Mouse (Mus musculus) heart, postnatal 0 days (tissue): ENCODE measurements around the gene Itpripl2. TPM values are rescaled to one million over a fixed set of nuclear protein-coding genes. Genes with fewer than 3 reads are reported as not detected.

Experiments
- ATAC-seq: fragments of 200-750 bp; cut with Nextera tagmentation; 2 replicates; pipeline ENCODE4 v1.8.0; 2017; ENCODE audit warnings: low read depth, moderate number of reproducible peaks, moderate library complexity; ENCODE audit not compliant: insufficient read depth
- DNase-seq: peaks from one replicate; pipeline ENCODE4 v3.0.0-alpha.2; 2016; ENCODE audit warnings: low spot score
- H3K27ac ChIP-seq: fragments of 300-500 bp; sonication (generic); 2 replicates; pipeline ENCODE4 v1.5.1; 2014; ENCODE audit warnings: low read depth, mild to moderate bottlenecking
- H3K27me3 ChIP-seq: fragments of 300-500 bp; sonication (generic); 2 replicates; pipeline ENCODE4 v1.6.1; 2014; ENCODE audit warnings: low read length, mixed read lengths; ENCODE audit not compliant: control insufficient read depth, insufficient read depth
- H3K36me3 ChIP-seq: fragments of 300-500 bp; sonication (generic); replicated peaks from 2 replicates; pipeline ENCODE4 v1.6.1; 2014; ENCODE audit warnings: low read length, mixed read lengths; ENCODE audit not compliant: control insufficient read depth, insufficient read depth
- H3K4me1 ChIP-seq: fragments of 300-500 bp; sonication (generic); 2 replicates; pipeline ENCODE4 v1.6.1; 2014; ENCODE audit warnings: antibody characterized with exemption; ENCODE audit not compliant: control insufficient read depth, insufficient read depth
- H3K4me2 ChIP-seq: fragments of 300-500 bp; sonication (generic); 2 replicates; pipeline ENCODE4 v1.6.1; 2014; ENCODE audit warnings: low read depth, mild to moderate bottlenecking, low read length, moderate library complexity
- H3K4me3 ChIP-seq: fragments of 300-500 bp; sonication (generic); 2 replicates; pipeline ENCODE4 v1.5.1; 2014; ENCODE audit warnings: low read depth, low read length
- H3K9ac ChIP-seq: fragments of 300-500 bp; sonication (generic); replicated peaks from 2 replicates; pipeline ENCODE4 v1.6.1; 2014; ENCODE audit warnings: low read depth, low read length, mixed read lengths
- H3K9me3 ChIP-seq: fragments of 300-500 bp; sonication (generic); replicated peaks from 2 replicates; pipeline ENCODE4 v1.6.1; 2016; ENCODE audit warnings: low read length; ENCODE audit not compliant: control insufficient read depth
- CTCF ChIP-seq: IDR thresholded peaks from 2 replicates; pipeline ENCODE4 v1.5.1; 2016; ENCODE audit warnings: antibody characterized with exemption, control low read depth, low read depth
- EP300 ChIP-seq: IDR thresholded peaks from 2 replicates; pipeline ENCODE4 v1.6.1; 2016; ENCODE audit warnings: antibody characterized with exemption, low read depth
- WGBS: fragments of 180-500 bp; shearing (Covaris S2); extraction: QIAGEN DNeasy Blood & Tissue Kit; methylation state at CpG from one replicate; pipeline ENCODE4 v1.1.7; 2014; 5-methylcytosine and 5-hydroxymethylcytosine counted together
- polyA plus RNA-seq: library from polyadenylated mRNA; unstranded; fragments of >200 nt; fragmentation: Nextera tagmentation; extraction: Ambion mirVana; gene quantifications from 2 replicates; pipeline ENCODE4 v1.2.1, GENCODE M21; 2015
- total RNA-seq: library from RNA; depleted of rRNA; stranded (reverse); fragments of >200 nt; gene quantifications from 2 replicates; pipeline ENCODE4 v1.2.3, GENCODE M21; 2014; ENCODE audit warnings: low replicate concordance

Itpripl2 gene
- total and polyA plus RNA-seq, 2 experiments from 2014 or later: 3.9 to 31.6 TPM

DNA sequence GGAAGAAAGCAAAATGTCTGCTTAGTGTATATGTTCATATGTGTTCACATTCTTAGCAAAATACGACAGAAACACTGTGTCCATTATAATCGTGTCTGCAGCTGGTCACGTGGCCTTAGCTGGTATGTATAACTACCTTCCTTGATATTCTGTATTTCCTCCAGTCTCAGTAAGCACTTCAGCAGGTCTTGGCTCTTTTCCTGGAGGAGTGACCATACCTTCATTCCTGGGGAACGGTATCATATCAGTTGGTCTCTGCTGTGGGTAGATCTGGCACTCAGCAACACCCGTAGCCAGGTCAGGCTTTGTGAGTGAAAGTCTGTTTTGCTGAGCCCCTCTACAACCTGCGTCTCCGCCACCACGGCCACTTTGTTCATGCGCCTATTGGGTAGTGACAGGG lies 2.1 kb upstream of the Itpripl2 start:
- peaks cover 4% of the 10 kb centered on the region; the same call in 1 of the 2 replicates for H3K36me3 ChIP-seq
- DNase-seq (no peak), ATAC-seq (no peak)
- no peak overlapping the region for H3K4me3 ChIP-seq
- WGBS: 59% methylated on average over 9 of the region's 9 CpGs
- no peak overlapping the region for H3K27ac ChIP-seq
- H3K9ac ChIP-seq: no peak overlapping the region
- no peak for TF ChIP-seq EP300
- no peak for TF ChIP-seq CTCF
- H3K27me3 ChIP-seq: peaks cover 22% of the 10 kb centered on the region
- H3K9me3 ChIP-seq: no peaks in the 10 kb centered on the region
- peaks cover 3% of the 10 kb centered on the region; the same call in 1 of the 2 replicates for H3K4me1 ChIP-seq
- no peak overlapping the region for H3K4me2 ChIP-seq

DNA sequence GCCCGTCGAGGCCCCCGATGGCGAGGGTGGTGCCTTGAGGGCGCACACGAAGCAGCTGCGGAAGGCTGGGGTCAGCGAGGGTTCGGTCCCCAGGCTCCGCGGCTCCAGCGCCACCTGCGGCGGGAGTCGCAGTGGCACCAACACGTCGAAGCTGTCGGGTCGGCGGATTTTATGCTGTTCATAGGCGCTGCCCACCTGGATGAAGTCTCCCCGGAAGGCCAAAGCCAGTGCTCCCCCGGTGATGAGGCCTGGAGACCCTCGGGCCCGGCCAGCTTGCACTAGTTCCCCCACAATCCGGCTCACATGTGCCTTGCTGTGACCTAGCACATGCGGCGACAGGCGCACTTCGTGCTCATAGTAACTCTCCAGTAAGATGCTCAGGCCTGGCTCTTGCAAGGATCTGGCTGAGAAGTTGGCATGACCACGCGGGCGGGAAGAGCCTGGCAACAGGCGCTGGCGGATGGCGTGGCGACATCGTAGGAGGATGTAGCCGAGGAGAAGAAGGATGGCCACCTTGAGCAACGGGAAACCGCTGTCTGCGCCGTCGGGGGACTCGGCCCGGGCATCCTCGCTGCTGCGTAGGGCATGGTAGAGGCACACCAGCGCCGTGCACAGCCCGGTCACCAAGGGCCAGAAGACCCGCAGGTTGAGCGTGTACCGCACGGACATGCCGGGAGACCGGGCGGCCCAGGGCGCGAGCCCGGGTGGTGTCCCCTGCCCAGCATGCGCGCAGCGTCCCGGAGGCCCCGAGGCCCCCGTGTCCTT lies 927 bp downstream of the Itpripl2 start:
- Histone ChIP-seq H3K4me2 (peak overlapping the region; percentile 73), H3K36me3 (peaks cover 7% of the 10 kb centered on the region; the same call in 1 of the 2 replicates), H3K9me3 (no peaks in the 10 kb centered on the region), H3K9ac (peak overlapping the region; percentile 92), H3K27me3 (peaks cover 22% of the 10 kb centered on the region), H3K4me1 (peaks cover 3% of the 10 kb centered on the region; the same call in 1 of the 2 replicates), H3K27ac (peak overlapping the region; percentile 94), H3K4me3 (peak overlapping the region; percentile 78)
- DNase-seq (no peak), ATAC-seq (peak; percentile 31)
- TF ChIP-seq EP300: no peak
- TF ChIP-seq CTCF: no peak; the same call in 1 of the 2 replicates
- 5% methylated on average over 66 of the region's 67 CpGs for WGBS

DNA sequence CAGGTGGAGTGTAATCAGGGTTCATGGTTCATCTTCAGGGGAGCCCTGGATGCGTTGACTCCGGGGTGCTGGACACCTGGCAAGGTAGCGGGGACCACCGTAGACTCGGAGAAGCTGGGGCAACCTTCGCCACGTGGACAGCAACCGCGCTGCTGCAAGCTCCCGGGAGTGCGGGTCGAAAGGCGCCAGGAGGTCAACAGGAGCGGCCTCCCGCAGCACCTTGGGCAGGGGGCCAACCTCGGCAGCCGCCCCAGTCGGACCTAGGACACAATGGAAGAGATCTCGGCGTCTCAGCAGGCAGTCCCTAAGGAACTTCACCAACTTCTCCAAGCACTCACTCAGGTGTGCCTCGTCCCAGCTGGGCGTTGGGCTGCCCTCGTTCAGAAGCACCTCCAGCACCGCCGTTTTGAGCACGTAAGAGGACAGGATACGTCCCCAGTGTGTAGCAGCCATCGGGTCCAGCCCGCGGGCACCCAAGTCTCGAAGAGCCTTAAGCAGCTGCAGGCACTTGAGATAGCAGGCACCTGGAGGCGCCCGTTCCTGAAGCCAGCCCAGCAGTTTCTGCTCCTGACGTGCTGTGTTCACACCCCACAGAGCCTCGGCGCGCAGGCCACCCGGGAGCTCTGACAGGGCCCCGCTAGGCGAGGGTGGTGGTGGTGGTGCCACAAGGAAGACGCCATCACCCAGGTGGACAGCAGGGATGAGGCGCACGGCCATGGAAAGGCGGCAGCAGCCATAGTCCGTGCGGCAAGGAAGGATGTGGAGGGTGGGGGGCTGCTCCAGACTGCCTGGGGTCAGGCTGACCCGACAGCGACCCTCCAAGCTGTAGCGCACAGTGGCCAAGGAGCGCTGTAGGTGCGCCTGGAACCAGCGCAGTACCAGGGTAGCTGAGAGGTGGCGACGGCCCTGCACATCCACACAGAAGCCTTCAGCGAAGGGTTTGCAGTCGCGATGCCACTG lies 1.8 kb downstream of the Itpripl2 start:
- Histone ChIP-seq H3K9me3 (no peaks in the 10 kb centered on the region), H3K36me3 (peaks cover 11% of the 10 kb centered on the region; the same call in 1 of the 2 replicates), H3K4me3 (peak overlapping the region; percentile 78), H3K4me1 (peaks cover 3% of the 10 kb centered on the region; the same call in 1 of the 2 replicates), H3K27me3 (peaks cover 22% of the 10 kb centered on the region), H3K9ac (0 out of 2 replicates have a peak overlapping the region, but pooled peaks have one; percentile 32), H3K4me2 (peak overlapping the region; percentile 73), H3K27ac (peak overlapping the region; percentile 94; the same call in 1 of the 2 replicates)
- WGBS: 34% methylated on average over 57 of the region's 57 CpGs
- no peak for TF ChIP-seq EP300
- TF ChIP-seq CTCF: no peak
- ATAC-seq (no peak), DNase-seq (no peak)

DNA sequence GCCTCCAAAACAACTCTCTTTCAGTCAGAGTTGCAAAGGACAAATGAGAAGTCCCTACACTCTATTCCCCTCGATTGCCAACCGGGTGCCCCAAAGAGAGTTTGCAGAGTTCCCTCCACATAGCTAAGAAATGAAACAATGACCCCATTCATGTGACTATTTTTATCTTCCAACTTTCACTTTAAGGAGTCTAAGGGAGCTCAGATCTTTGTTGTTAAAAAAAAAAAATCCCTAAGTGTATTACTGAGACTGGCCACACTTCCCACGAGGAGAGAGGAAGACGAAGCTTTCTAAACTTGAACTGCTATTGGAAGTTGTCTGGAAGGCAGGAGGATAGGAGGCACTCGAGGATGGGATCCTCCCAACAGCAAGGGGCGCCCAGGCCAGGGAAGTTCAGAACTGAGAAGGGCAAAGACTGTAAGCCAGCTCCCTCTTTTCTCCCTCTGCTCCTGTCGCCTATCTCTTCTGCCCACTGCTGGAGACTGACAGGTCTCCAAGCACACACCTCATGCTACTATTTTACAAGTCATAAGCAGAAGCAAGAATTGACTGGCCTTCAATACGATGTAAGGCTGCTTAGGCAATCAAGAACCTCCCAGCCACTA lies 3.6 kb downstream of the Itpripl2 start:
- no peak for DNase-seq
- 31% methylated on average over 8 of the region's 8 CpGs for WGBS
- Histone ChIP-seq H3K27ac (peak overlapping the region; percentile 69), H3K27me3 (peaks cover 22% of the 10 kb centered on the region), H3K4me1 (peaks cover 3% of the 10 kb centered on the region; the same call in 1 of the 2 replicates), H3K9me3 (no peaks in the 10 kb centered on the region), H3K4me3 (peak overlapping the region; percentile 31), H3K9ac (peak overlapping the region; percentile 7; the same call in 1 of the 2 replicates), H3K4me2 (peak overlapping the region; percentile 73), H3K36me3 (peaks cover 11% of the 10 kb centered on the region; the same call in 1 of the 2 replicates)
- TF ChIP-seq CTCF (no peak), EP300 (no peak)
- ATAC-seq: no peak

DNA sequence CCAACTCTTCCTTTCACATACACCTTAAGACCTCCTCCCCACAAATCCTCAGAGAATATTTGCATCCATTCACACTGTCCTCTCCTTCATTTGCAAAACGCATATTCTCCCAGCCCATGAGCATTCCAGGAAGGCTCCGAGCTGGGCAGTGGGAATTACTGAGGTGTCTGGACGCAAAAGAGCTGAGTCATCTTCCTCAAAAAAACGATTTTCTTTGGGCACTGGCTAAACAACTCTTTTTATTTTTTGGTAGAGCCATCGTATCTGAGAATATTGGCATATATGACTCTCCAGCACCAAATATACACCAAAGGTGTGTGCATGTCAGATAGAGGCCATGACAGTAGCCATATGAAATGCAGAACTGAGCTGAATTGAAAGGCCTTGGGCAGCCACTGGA lies 4.9 kb downstream of the Itpripl2 start:
- no peaks in the 10 kb centered on the region for H3K9me3 ChIP-seq
- H3K27ac ChIP-seq: no peak overlapping the region
- TF ChIP-seq EP300: no peak
- no peak for TF ChIP-seq CTCF
- no peak overlapping the region for H3K9ac ChIP-seq
- peaks cover 11% of the 10 kb centered on the region; the same call in 1 of the 2 replicates for H3K36me3 ChIP-seq
- ATAC-seq (no peak), DNase-seq (no peak)
- 47% methylated on average over 5 of the region's 5 CpGs for WGBS
- H3K4me3 ChIP-seq: no peak overlapping the region
- H3K27me3 ChIP-seq: peaks cover 21% of the 10 kb centered on the region
- peaks cover 3% of the 10 kb centered on the region; the same call in 1 of the 2 replicates for H3K4me1 ChIP-seq
- H3K4me2 ChIP-seq: peak overlapping the region; percentile 34
